Mouse (Mus musculus): Measurements from ENCODE around the gene Wdr45b. TPM values are rescaled to one million over a fixed set of nuclear protein-coding genes. Genes with fewer than 3 reads are reported as not detected.

The Wdr45b gene
- total and polyA plus RNA-seq, 3 experiments = 27.0 to 53.0 (median 43.3) TPM

DNA sequence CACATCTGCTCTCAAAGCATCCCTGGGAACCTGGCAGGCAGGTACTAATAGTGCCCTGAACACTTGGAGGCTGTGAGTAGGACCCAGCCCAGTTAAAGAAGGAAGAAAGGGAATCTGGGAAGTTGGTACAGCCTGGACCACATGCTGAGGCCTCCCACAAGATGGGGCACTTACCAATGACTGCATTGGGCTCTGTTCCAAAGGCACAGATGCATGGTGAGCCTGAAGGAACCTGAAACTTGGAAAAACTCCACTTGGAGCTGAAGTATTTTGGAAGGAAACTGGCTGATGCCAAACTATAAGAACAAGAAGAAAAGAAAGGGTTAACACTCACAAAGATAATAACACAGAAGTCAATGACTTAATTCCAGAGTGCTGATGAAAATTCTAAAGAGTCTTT lies 25.6 kb downstream of the Wdr45b start:
- Histone ChIP-seq H3K36me3 (replicated peaks in 1 of 2; ENCODE audit: control insufficient read depth in 1 of 2, insufficient read depth in 1 of 2, low read length in 1 of 2) (peaks cover 45 to 74% of the 10 kb centered on the region in 2 experiments), H3K4me3 (replicated peaks in 1 of 3; ENCODE audit: low read depth in 2 of 3, low read length in 2 of 3, poor library complexity in 1 of 3) (no peak overlapping the region), H3K9ac (ENCODE audit: insufficient read depth, low read depth) (no peak overlapping the region), H3K9me3 (replicated peaks; ENCODE audit: low read length) (no peaks in the 10 kb centered on the region), H3K4me2 (ENCODE audit: insufficient read depth, low read depth, poor library complexity, severe bottlenecking) (no peak overlapping the region), H3K27me3 (replicated peaks) (no peaks in the 10 kb centered on the region), H3K79me2 (replicated peaks; ENCODE audit: control insufficient read depth, extremely low read depth, insufficient read depth, poor library complexity, severe bottlenecking) (peaks cover 3% of the 10 kb centered on the region; the same call in 1 of the 2 replicates), H3K27ac (ENCODE audit: insufficient read depth, low read depth) (no peak overlapping the region), H3K4me1 (ENCODE audit: control insufficient read depth in 1 of 2, insufficient read depth in 2 of 2) (no peaks in the 10 kb centered on the region)
- in situ Hi-C loops (cut with MboI; ENCODE audit: low pct_ligation_motif_present, low pct_unique_long_range_greater_than_20kb, low sequenced_read_pairs) = no loop called here
- DNase-seq (ENCODE audit: extremely low read depth) = no peak
- dilution Hi-C loops (cut with MboI; ENCODE audit: extremely low pct_ligation_motif_present, extremely low pct_unique_long_range_greater_than_20kb, low sequenced_read_pairs) = no loop called here
- TF ChIP-seq ZNF384 (IDR thresholded peaks at IDR 0.05; ENCODE audit: low read depth, low read length) (no peak), USF2 (conservative IDR thresholded peaks at IDR 0.05; ENCODE audit: low read depth, low read length) (no peak), ZC3H11A (IDR thresholded peaks at IDR 0.05; ENCODE audit: low read depth, low read length) (no peak), JUN (IDR thresholded peaks at IDR 0.05; ENCODE audit: insufficient read depth, low read depth, low read length) (no peak), SIN3A (IDR thresholded peaks at IDR 0.05; ENCODE audit: low read length) (no peak), BHLHE40 (IDR thresholded peaks at IDR 0.05; ENCODE audit: low read depth, low read length) (no peak), RAD21 (IDR thresholded peaks at IDR 0.05; ENCODE audit: low read depth, low read length) (no peak), TBP (conservative IDR thresholded peaks at IDR 0.05; ENCODE audit: low read depth, low read length) (no peak), IRF4 (IDR thresholded peaks at IDR 0.05; ENCODE audit: low read depth, low read length) (no peak), TCF12 (IDR thresholded peaks at IDR 0.05; ENCODE audit: low read depth, low read length) (no peak), EP300 (IDR thresholded peaks at IDR 0.05; ENCODE audit: low read length) (no peak), NRF1 (IDR thresholded peaks at IDR 0.05; ENCODE audit: low read depth, low read length) (no peak), RCOR1 (conservative IDR thresholded peaks at IDR 0.05; ENCODE audit: low read depth, low read length) (no peak), MEF2A (IDR thresholded peaks at IDR 0.05; ENCODE audit: borderline replicate concordance, low read depth, low read length) (no peak)

DNA sequence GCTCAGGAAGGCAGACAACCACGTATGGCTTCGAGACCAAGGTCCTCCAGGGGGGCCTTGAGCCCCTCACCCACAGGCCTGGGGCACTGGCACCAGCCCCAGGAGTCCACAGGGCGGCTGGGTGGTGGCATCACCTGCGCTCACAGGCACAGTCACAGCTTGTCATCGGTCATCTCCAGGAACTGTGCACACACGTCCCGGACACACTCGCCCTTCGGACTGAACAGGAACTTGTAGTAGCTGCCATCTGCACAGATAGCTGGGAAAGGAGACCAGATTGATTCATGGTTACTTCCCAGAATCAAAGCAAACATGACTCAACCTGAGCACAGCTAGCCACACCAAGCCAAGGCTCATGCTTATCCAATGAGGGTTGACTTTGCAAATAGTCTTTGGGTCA lies 26.0 kb downstream of the Wdr45b start:
- in situ Hi-C loops (cut with MboI; ENCODE audit: low pct_ligation_motif_present, low pct_unique_long_range_greater_than_20kb, low sequenced_read_pairs) = no loop called here

More for the DNA sequence above, 26.0 kb downstream of the Wdr45b start:
- H3K4me2 ChIP-seq (ENCODE audit: insufficient read depth, low read depth, poor library complexity, severe bottlenecking) = no peak overlapping the region
- H3K9me3 ChIP-seq (replicated peaks; ENCODE audit: low read length) = no peaks in the 10 kb centered on the region
- DNase-seq (ENCODE audit: extremely low read depth) = no peak
- no peak overlapping the region for H3K27ac ChIP-seq (ENCODE audit: insufficient read depth, low read depth)
- peaks cover 3% of the 10 kb centered on the region; the same call in 1 of the 2 replicates for H3K79me2 ChIP-seq (replicated peaks; ENCODE audit: control insufficient read depth, extremely low read depth, insufficient read depth, poor library complexity, severe bottlenecking)
- TF ChIP-seq KAT2A (IDR thresholded peaks at IDR 0.05; ENCODE audit: insufficient replicate concordance, low read length) = no peak
- TF ChIP-seq USF2 (conservative IDR thresholded peaks at IDR 0.05; ENCODE audit: low read depth, low read length) = no peak
- no peak for TF ChIP-seq IRF4 (IDR thresholded peaks at IDR 0.05; ENCODE audit: low read depth, low read length)
- no peak for TF ChIP-seq ELF1 (IDR thresholded peaks at IDR 0.05; ENCODE audit: low read depth, low read length)
- TF ChIP-seq MXI1 (IDR thresholded peaks at IDR 0.05; ENCODE audit: low read depth, low read length) = no peak
- TF ChIP-seq JUN (IDR thresholded peaks at IDR 0.05; ENCODE audit: insufficient read depth, low read depth, low read length) = no peak
- no peak for TF ChIP-seq MYC (IDR thresholded peaks at IDR 0.05; ENCODE audit: low read depth, low read length)
- no peaks in the 10 kb centered on the region for H3K4me1 ChIP-seq (ENCODE audit: control insufficient read depth in 1 of 2, insufficient read depth in 2 of 2)
- H3K9ac ChIP-seq (ENCODE audit: insufficient read depth, low read depth) = no peak overlapping the region
- no peaks in the 10 kb centered on the region for H3K27me3 ChIP-seq (replicated peaks)
- dilution Hi-C loops (cut with MboI; ENCODE audit: extremely low pct_ligation_motif_present, extremely low pct_unique_long_range_greater_than_20kb, low sequenced_read_pairs) = no loop called here
- no peak overlapping the region for H3K4me3 ChIP-seq (replicated peaks in 1 of 3; ENCODE audit: low read depth in 2 of 3, low read length in 2 of 3, poor library complexity in 1 of 3)
- peaks cover 44 to 74% of the 10 kb centered on the region in 2 experiments for H3K36me3 ChIP-seq (replicated peaks in 1 of 2; ENCODE audit: control insufficient read depth in 1 of 2, insufficient read depth in 1 of 2, low read length in 1 of 2)

Data from CH12.LX (cell line).